Mouse (Mus musculus) kidney, postnatal 0 days (tissue): ENCODE measurements around the gene Ranbp3l. TPM values are rescaled to one million over a fixed set of nuclear protein-coding genes. Genes with fewer than 3 reads are reported as not detected.

ENCODE experiments used
- ATAC-seq: fragments of 200-750 bp; cut with Nextera tagmentation; replicated peaks from 2 replicates; pipeline ENCODE4 v1.8.0; 2017; ENCODE audit warnings: low read depth, moderate number of reproducible peaks, moderate TSS enrichment, moderate library complexity; ENCODE audit not compliant: low FRiP score
- DNase-seq: peaks from one replicate; pipeline ENCODE4 v3.0.0-alpha.2; 2016; ENCODE audit warnings: low spot score
- H3K27ac ChIP-seq: fragments of 300-500 bp; sonication (generic); 2 replicates; pipeline ENCODE4 v1.5.1; 2014; ENCODE audit warnings: mild to moderate bottlenecking
- H3K27me3 ChIP-seq: fragments of 300-500 bp; sonication (generic); 2 replicates; pipeline ENCODE4 v1.6.1; 2014; ENCODE audit warnings: low read length, mixed read lengths; ENCODE audit not compliant: insufficient read depth
- H3K36me3 ChIP-seq: fragments of 300-500 bp; sonication (generic); 2 replicates; pipeline ENCODE4 v1.6.1; 2014; ENCODE audit warnings: low read length, mixed read lengths; ENCODE audit not compliant: insufficient read depth
- H3K4me1 ChIP-seq: fragments of 300-500 bp; sonication (generic); replicated peaks from 2 replicates; pipeline ENCODE4 v1.6.1; 2014; ENCODE audit warnings: antibody characterized with exemption, low read length, mixed read lengths; ENCODE audit not compliant: insufficient read depth
- H3K4me2 ChIP-seq: fragments of 300-500 bp; sonication (generic); 2 replicates; pipeline ENCODE4 v1.6.1; 2014; ENCODE audit warnings: mild to moderate bottlenecking, low read length, moderate library complexity, mixed read lengths
- H3K4me3 ChIP-seq: fragments of 300-500 bp; sonication (generic); replicated peaks from 2 replicates; pipeline ENCODE4 v1.5.1; 2014; ENCODE audit warnings: low read depth, low read length
- H3K9ac ChIP-seq: fragments of 300-500 bp; sonication (generic); 2 replicates; pipeline ENCODE4 v1.6.1; 2014; ENCODE audit warnings: low read depth, low read length
- H3K9me3 ChIP-seq: fragments of 300-500 bp; sonication (generic); replicated peaks from 2 replicates; pipeline ENCODE4 v1.6.1; 2016; ENCODE audit warnings: low read length, inconsistent platforms, mixed read lengths
- CTCF ChIP-seq: IDR thresholded peaks from 2 replicates; pipeline ENCODE4 v1.5.1; 2016; ENCODE audit warnings: antibody characterized with exemption, low read depth, mild to moderate bottlenecking, moderate library complexity
- WGBS: fragments of 180-500 bp; shearing (Covaris S2); extraction: QIAGEN DNeasy Blood & Tissue Kit; methylation state at CpG from one replicate; pipeline ENCODE4 v1.1.7; 2014; 5-methylcytosine and 5-hydroxymethylcytosine counted together
- polyA plus RNA-seq: library from polyadenylated mRNA; unstranded; fragments of >200 nt; fragmentation: Nextera tagmentation; extraction: Ambion mirVana; gene quantifications from 2 replicates; pipeline ENCODE4 v1.2.1, GENCODE M21; 2015

Gene Ranbp3l
- polyA plus RNA-seq, 1 experiment from 2014 or later: 37.8 TPM

GRCm38 (mm10) chr15:9106303-9107074 lies 138.7 kb downstream of the Ranbp3l start:
- Histone ChIP-seq H3K36me3 (peaks cover 23% of the 10 kb centered on the region), H3K4me2 (no peak overlapping the region), H3K27ac (no peak overlapping the region), H3K9ac (no peak overlapping the region), H3K4me3 (no peak overlapping the region), H3K27me3 (no peaks in the 10 kb centered on the region), H3K9me3 (no peaks in the 10 kb centered on the region), H3K4me1 (no peaks in the 10 kb centered on the region)
- ATAC-seq (0 out of 2 replicates have a peak, but pooled peaks have one; percentile 13), DNase-seq (no peak)
- WGBS: 75% methylated on average over 13 of the region's 13 CpGs
- TF ChIP-seq CTCF: no peak

GRCm38 (mm10) chr15:9110526-9111347 lies 143.0 kb downstream of the Ranbp3l start:
- Histone ChIP-seq H3K27me3 (no peaks in the 10 kb centered on the region), H3K27ac (no peak overlapping the region), H3K4me3 (no peak overlapping the region), H3K9ac (no peak overlapping the region), H3K4me1 (no peaks in the 10 kb centered on the region), H3K36me3 (peaks cover 31% of the 10 kb centered on the region), H3K4me2 (no peak overlapping the region), H3K9me3 (no peaks in the 10 kb centered on the region)
- no peak for TF ChIP-seq CTCF
- DNase-seq (no peak), ATAC-seq (no peak)
- 84% methylated on average over 6 of the region's 6 CpGs for WGBS

- Histone ChIP-seq H3K4me3 (no peak overlapping the region), H3K36me3 (peaks cover 32% of the 10 kb centered on the region), H3K9ac (no peak overlapping the region), H3K4me1 (no peaks in the 10 kb centered on the region), H3K4me2 (no peak overlapping the region), H3K27ac (no peak overlapping the region), H3K27me3 (no peaks in the 10 kb centered on the region), H3K9me3 (no peaks in the 10 kb centered on the region)
- 78% methylated on average over 3 of the region's 3 CpGs for WGBS
- no peak for ATAC-seq
- no peak for TF ChIP-seq CTCF
- no peak for DNase-seq
Measured at GRCm38 (mm10) chr15:9111648-9112047, 143.9 kb downstream of the Ranbp3l start.

GRCm38 (mm10) chr15:9113556-9113955 lies 145.8 kb downstream of the Ranbp3l start:
- Histone ChIP-seq H3K4me1 (no peaks in the 10 kb centered on the region), H3K4me3 (no peak overlapping the region), H3K9me3 (no peaks in the 10 kb centered on the region), H3K36me3 (peaks cover 30% of the 10 kb centered on the region), H3K4me2 (no peak overlapping the region), H3K27ac (no peak overlapping the region), H3K27me3 (no peaks in the 10 kb centered on the region), H3K9ac (no peak overlapping the region)
- DNase-seq (no peak), ATAC-seq (no peak)
- WGBS: 72% methylated on average over 9 of the region's 9 CpGs
- TF ChIP-seq CTCF: no peak

- no peaks in the 10 kb centered on the region for H3K27me3 ChIP-seq
- no peak overlapping the region for H3K4me2 ChIP-seq
- no peaks in the 10 kb centered on the region for H3K9me3 ChIP-seq
- H3K36me3 ChIP-seq: peaks cover 30% of the 10 kb centered on the region
- no peaks in the 10 kb centered on the region for H3K4me1 ChIP-seq
- ATAC-seq: no peak
- 87% methylated on average over 4 of the region's 4 CpGs for WGBS
- no peak overlapping the region for H3K4me3 ChIP-seq
- TF ChIP-seq CTCF: no peak
- H3K27ac ChIP-seq: no peak overlapping the region
- H3K9ac ChIP-seq: no peak overlapping the region
- DNase-seq: no peak
Measured at GRCm38 (mm10) chr15:9114131-9114530, 146.4 kb downstream of the Ranbp3l start.

GRCm38 (mm10) chr15:9114599-9114998 lies 146.8 kb downstream of the Ranbp3l start:
- no peak overlapping the region for H3K9ac ChIP-seq
- no peak overlapping the region for H3K27ac ChIP-seq
- H3K36me3 ChIP-seq: peaks cover 34% of the 10 kb centered on the region
- no peaks in the 10 kb centered on the region for H3K4me1 ChIP-seq
- no peak for DNase-seq
- WGBS: 65% methylated on average over 5 of the region's 5 CpGs
- ATAC-seq: no peak
- H3K27me3 ChIP-seq: no peaks in the 10 kb centered on the region
- TF ChIP-seq CTCF: no peak
- H3K4me3 ChIP-seq: no peak overlapping the region
- H3K4me2 ChIP-seq: no peak overlapping the region
- H3K9me3 ChIP-seq: no peaks in the 10 kb centered on the region

Other genes starting within 250 kb of the Ranbp3l start
- gene Nadk2, start 103.3 kb downstream of the Ranbp3l start, polyA plus RNA-seq: 31.6 and 34.9 TPM in 2 replicates
- gene Lmbrd2, start 172.6 kb downstream of the Ranbp3l start, polyA plus RNA-seq: 3.7 and 3.9 TPM in 2 replicates
- 29.0 and 32.1 TPM in 2 replicates for gene Skp2, start 187.5 kb downstream of the Ranbp3l start, polyA plus RNA-seq